Mouse (Mus musculus): ENCODE measurements around the gene Slc25a22. TPM values are rescaled to one million over a fixed set of nuclear protein-coding genes. Genes with fewer than 3 reads are reported as not detected.

Gene Slc25a22
- 69.2 and 77.6 TPM in 2 replicates for polyA plus RNA-seq (2015; fragmentation: Nextera tagmentation; extraction: Ambion mirVana)

DNA sequence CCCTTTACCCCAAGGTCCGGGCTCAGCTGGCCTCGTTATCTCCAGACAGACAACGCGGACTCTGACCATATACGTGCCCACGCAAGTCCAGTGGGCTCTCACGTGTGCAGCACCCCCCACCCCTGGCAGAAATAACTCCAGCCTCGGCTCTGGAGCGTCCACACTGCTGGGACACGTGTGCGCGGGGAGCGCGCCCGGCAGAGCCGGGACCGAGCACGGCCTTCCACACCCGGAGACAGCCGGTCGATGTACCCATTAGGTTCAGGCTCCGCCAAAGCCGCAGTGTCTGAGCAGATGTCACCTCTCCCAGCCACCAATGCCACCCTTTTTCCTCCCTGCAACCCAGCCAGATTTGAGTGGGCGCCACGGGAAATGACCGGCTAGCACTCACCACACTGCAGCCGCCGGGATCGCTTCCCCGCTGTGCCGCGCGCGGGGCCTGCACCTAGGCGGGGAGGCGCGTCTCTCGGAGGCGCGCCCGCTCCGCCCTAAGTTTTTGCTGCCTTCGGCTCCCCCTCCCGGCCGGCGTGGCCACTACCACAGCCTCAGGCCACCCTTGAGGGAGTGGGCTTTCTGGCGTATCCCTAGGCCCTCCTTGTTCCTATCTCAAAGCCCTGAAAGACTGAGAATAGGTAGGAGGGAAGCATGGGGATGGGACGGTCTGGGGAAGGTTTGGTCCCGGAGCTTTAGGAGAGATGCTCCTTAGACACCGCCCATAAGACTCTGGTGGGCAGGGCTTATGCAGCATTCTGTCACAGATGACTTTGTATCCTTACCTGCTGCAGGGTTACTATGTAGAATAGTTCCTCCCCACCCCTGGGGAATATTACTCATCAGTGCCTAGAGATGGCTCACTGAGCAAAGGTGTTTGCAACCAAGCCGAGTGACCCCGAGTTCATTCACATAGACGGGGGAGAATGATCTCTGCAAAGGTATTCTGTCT lies at the start of gene Slc25a22:
TSS of gene Slc25a22 (minus strand) at position 715 of the 943 bp plus-strand sequence.

DNA sequence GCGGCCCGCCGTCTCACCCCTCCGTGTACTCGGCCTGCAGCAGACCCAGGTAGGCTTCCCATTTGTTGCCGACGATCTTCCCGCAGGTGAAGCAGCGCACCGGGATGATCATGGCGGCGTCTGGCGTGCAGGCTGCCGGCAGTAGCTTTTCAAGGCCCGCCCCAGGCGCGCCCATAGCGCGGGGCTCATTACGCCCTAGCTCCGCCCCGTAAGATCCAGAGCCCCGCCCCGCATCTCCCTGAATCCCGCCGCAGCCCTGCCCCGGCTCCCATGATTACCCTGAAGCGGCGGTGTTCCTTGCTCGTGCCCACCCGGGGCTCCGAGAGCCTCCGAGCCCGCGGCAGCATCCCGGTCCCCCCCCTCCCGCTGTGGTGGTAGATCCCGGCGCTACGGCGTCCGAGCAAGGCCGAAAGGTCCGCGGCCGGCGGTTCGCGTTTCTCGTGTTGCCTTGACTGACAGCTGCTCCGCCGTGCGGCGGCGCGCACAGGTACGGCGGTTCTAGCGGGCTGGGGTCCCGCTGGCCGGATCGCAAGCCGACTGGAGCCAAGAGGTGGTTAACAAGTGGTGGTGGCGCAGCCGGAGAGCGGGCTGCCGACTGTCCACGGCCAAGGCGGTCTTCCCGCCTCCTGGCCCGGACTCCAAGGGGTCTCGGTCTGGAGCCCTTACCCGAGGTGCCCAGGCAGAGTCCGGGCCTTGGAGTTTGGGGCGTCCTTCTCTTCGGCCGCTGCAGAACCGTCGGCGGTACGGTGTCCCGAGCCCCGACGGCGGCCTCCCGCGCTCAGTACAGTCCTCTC lies 37.5 kb upstream of the Slc25a22 start, which contains the start of the genes Polr2l and Tspan4:
TSS of gene Polr2l (minus strand) at position 122 of the 794 bp plus-strand sequence.
TSS of gene Tspan4 (plus strand) at position 230 of the 794 bp plus-strand sequence.

GRCm38 (mm10) chr7:141467230-141468030 lies 29.7 kb upstream of the Slc25a22 start, which contains the start of gene Cd151:
Gene Cd151, plus strand, starts transcription at chr7:141467392.

DNA sequence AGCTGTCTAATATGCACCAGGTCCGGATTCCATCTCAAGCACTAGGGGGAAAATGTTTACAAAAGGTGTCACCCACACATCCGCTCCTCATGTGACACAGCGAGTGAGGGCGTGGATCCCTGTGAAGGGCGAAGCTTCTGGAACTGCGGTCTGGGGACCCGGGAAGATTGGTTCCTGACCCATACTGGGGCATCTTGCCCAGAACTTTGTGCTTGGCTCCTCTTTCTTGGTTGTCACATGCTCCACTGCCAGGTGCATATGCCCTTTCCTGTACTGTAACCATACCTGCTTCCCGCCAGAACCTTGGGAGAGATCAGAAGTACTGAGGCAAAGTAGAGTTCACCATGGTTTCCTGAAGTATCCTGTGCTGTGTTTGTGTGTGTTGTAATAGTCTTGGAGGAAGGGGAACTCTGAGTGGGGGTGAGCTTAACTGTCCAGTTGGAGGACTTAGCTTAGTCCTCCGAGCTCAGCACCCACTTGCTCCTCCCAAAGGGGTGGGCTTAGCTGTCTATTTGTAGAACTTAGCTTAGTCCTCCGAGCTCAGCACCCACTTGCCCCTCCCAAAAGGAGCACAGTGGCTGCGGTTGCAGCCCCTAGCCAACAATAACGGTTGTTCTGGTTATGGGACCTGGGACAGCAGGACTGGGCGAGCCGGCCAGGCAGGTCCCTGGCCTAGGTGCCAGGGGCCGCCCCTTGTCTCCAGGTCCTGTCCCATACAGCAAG lies 22.9 kb upstream of the Slc25a22 start, which contains the start of gene Cracr2b:
TSS of gene Cracr2b (plus strand) at position 704 of the 723 bp plus-strand sequence.

GRCm38 (mm10) chr7:141454967-141455551 lies 17.4 kb upstream of the Slc25a22 start, which contains the start of gene Pnpla2:
Gene Pnpla2, plus strand, starts transcription at chr7:141455198.

DNA sequence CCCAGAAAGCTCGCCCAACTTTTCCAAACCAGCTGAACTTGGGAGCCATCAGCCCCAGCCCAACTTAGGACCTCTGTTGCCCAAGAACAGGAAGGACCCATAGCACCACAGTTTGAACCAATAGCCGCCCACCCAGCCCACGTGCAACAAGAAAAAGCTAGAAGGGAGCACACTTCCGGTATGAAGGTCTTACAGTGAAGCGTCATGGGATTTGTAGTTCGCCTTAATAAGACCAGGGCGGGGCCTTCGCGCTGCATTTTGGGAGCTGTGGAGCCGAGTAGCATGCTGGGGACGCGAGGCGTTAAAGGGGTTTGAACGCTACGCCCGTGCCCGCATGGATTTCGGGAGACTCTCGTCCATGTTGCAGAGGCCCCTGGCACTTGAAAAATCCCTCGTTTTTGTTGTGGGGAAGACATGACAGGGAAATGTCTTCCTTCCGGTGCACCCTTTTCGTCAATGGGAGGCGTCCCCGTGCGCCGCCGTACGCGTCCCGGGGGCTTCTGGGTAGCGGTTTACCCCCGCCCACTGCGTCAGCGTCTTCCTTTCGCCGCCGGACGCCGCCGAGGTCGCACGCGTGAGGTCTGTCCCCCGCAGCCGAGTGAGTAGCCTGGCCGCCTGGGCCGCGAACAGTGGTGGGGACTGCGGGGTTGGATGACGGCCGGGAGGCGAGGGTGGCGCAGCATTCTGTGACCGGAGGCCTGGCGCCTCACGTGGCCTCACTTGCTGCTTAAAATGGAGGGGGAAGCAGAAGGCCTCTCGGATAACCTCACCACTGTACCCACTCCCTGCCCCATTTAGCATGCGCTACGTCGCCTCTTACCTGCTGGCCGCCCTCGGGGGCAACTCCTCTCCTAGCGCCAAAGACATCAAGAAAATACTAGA lies 9.7 kb upstream of the Slc25a22 start, which contains the start of gene Rplp2:
TSS of gene Rplp2 (plus strand) at position 261 of the 882 bp plus-strand sequence.

GRCm38 (mm10) chr7:141443828-141444237 lies 6.1 kb upstream of the Slc25a22 start, which contains the start of gene Pidd1:
Gene Pidd1, minus strand, starts transcription at chr7:141444025.

DNA sequence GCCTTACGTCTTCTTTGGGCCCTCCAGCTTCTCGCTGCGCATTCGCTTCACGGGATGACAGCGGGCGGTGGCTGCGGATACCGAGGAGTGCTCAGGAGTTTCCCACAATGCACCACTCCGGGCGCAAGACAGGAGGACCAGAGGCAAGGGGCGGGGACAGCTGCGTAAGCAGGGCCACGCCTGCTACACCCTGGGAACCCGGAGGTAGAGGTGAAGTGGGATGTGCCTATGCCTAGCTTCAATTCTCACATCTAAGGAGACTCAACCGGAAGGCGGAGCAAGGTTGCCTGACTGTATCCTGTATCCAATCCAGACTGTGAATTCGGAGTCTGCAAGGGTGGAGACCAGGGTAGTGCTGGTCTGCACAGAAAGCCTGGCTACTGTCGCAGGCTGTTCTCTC lies 8.4 kb downstream of the Slc25a22 start, which contains the start of gene Cend1:
TSS of gene Cend1 (minus strand) at position 182 of the 400 bp plus-strand sequence.

GRCm38 (mm10) chr7:141413809-141414584 lies 23.7 kb downstream of the Slc25a22 start, which contains the start of gene Gatd1:
Gene Gatd1, minus strand, starts transcription at chr7:141414136.

DNA sequence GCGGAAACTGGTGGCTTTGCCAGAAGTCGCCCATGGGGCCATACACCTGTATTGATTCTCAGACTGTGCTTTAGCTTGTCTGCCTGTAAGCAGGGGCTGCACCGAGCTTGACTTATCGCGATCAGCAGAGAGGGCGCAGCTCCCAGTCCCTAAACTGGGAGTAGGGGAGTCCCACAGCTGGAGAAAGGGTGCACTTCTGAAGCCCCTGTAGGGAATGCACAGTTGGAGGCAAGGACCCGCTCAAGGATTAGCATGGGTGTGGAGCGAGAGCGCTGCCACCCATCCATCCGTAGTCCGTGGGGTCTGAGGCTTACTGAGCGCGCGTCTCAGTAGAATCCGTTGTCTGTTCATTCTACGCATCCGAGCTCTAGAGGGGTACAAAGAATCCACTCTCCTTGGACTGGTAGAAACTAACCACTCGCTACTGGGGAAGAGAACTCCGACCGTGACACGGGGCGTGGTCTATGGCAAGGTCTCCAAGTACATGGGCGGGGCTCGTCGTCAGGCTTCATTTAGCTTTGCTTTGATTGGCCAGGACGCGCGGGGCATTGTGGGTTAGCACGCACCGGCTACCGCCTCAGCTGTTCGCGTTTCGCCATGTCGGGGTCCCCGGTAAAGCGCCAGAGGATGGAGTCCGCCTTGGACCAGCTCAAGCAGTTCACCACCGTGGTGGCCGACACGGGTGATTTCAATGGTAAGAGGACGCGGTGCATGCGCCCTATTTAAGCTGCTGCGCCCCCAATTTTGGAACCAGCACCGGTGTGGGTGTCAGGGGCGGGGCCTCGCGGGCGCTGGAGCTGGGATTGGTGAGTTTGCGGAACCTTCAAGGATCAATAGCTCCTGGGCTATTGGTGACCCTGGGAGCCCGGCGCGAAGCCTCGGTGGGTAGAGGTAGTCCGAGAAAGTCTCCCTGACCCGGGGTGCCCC lies 45.8 kb downstream of the Slc25a22 start, which contains the start of gene Taldo1:
TSS of gene Taldo1 (plus strand) at position 575 of the 927 bp plus-strand sequence.

Other genes starting within 250 kb of the Slc25a22 start
- 234 and 238 TPM in 2 replicates for gene Hras, start 243.9 kb downstream of the Slc25a22 start, polyA plus RNA-seq (2015; fragmentation: Nextera tagmentation; extraction: Ambion mirVana)
- 4.5 and 5.7 TPM in 2 replicates for gene Lrrc56, start 243.7 kb downstream of the Slc25a22 start, polyA plus RNA-seq (2015; fragmentation: Nextera tagmentation; extraction: Ambion mirVana)
- gene Lmntd2, start 223.8 kb downstream of the Slc25a22 start, polyA plus RNA-seq (2015; fragmentation: Nextera tagmentation; extraction: Ambion mirVana) = 0.18 and 0.44 TPM in 2 replicates
- gene Rassf7, start 222.0 kb downstream of the Slc25a22 start, polyA plus RNA-seq (2015; fragmentation: Nextera tagmentation; extraction: Ambion mirVana) = 18.2 and 21.4 TPM in 2 replicates
- gene Phrf1, start 209.1 kb downstream of the Slc25a22 start, polyA plus RNA-seq (2015; fragmentation: Nextera tagmentation; extraction: Ambion mirVana) = 32.1 and 33.6 TPM in 2 replicates
- 4.4 and 5.6 TPM in 2 replicates for gene Irf7, start 171.4 kb downstream of the Slc25a22 start, polyA plus RNA-seq (2015; fragmentation: Nextera tagmentation; extraction: Ambion mirVana)
- gene Cdhr5, start 161.1 kb downstream of the Slc25a22 start, polyA plus RNA-seq (2015; fragmentation: Nextera tagmentation; extraction: Ambion mirVana) = 0.20 TPM in 1 of 2 replicates, not detected in the other
- gene Sct, start 158.8 kb downstream of the Slc25a22 start, polyA plus RNA-seq (2015; fragmentation: Nextera tagmentation; extraction: Ambion mirVana) = 6.4 and 7.7 TPM in 2 replicates
- 0.62 and 1.3 TPM in 2 replicates for gene Drd4, start 145.9 kb downstream of the Slc25a22 start, polyA plus RNA-seq (2015; fragmentation: Nextera tagmentation; extraction: Ambion mirVana)
- gene Deaf1, start 110.2 kb downstream of the Slc25a22 start, polyA plus RNA-seq (2015; fragmentation: Nextera tagmentation; extraction: Ambion mirVana) = 212 and 254 TPM in 2 replicates
- gene Tmem80, start 110.2 kb downstream of the Slc25a22 start, polyA plus RNA-seq (2015; fragmentation: Nextera tagmentation; extraction: Ambion mirVana) = 41.4 and 42.7 TPM in 2 replicates
- gene Eps8l2, start 99.0 kb downstream of the Slc25a22 start, polyA plus RNA-seq (2015; fragmentation: Nextera tagmentation; extraction: Ambion mirVana) = 0.45 and 0.84 TPM in 2 replicates
- 246 and 267 TPM in 2 replicates for gene Taldo1, start 45.7 kb downstream of the Slc25a22 start, polyA plus RNA-seq (2015; fragmentation: Nextera tagmentation; extraction: Ambion mirVana)
- gene Gatd1, start 23.8 kb downstream of the Slc25a22 start, polyA plus RNA-seq (2015; fragmentation: Nextera tagmentation; extraction: Ambion mirVana) = 44.0 and 44.6 TPM in 2 replicates
- gene Cend1, start 8.4 kb downstream of the Slc25a22 start, polyA plus RNA-seq (2015; fragmentation: Nextera tagmentation; extraction: Ambion mirVana) = 255 and 295 TPM in 2 replicates
- gene Pidd1, start 6.1 kb upstream of the Slc25a22 start, polyA plus RNA-seq (2015; fragmentation: Nextera tagmentation; extraction: Ambion mirVana) = 1.2 and 1.4 TPM in 2 replicates
- 775 and 923 TPM in 2 replicates for gene Rplp2, start 9.5 kb upstream of the Slc25a22 start, polyA plus RNA-seq (2015; fragmentation: Nextera tagmentation; extraction: Ambion mirVana)
- gene Pnpla2, start 17.3 kb upstream of the Slc25a22 start, polyA plus RNA-seq (2015; fragmentation: Nextera tagmentation; extraction: Ambion mirVana) = 19.9 and 22.2 TPM in 2 replicates
- 4.9 and 10.1 TPM in 2 replicates for gene Cracr2b, start 23.2 kb upstream of the Slc25a22 start, polyA plus RNA-seq (2015; fragmentation: Nextera tagmentation; extraction: Ambion mirVana)
- gene Cd151, start 29.5 kb upstream of the Slc25a22 start, polyA plus RNA-seq (2015; fragmentation: Nextera tagmentation; extraction: Ambion mirVana) = 18.5 and 18.6 TPM in 2 replicates
- gene Polr2l, start 37.2 kb upstream of the Slc25a22 start, polyA plus RNA-seq (2015; fragmentation: Nextera tagmentation; extraction: Ambion mirVana) = 86.6 and 89.5 TPM in 2 replicates
- 106 TPM in 2 replicates for gene Tspan4, start 37.3 kb upstream of the Slc25a22 start, polyA plus RNA-seq (2015; fragmentation: Nextera tagmentation; extraction: Ambion mirVana)
- 50.4 and 51.1 TPM in 2 replicates for gene Chid1, start 102.0 kb upstream of the Slc25a22 start, polyA plus RNA-seq (2015; fragmentation: Nextera tagmentation; extraction: Ambion mirVana)
- gene Ap2a2, start 124.3 kb upstream of the Slc25a22 start, polyA plus RNA-seq (2015; fragmentation: Nextera tagmentation; extraction: Ambion mirVana) = 88.9 and 101 TPM in 2 replicates
- 0.08 and 0.15 TPM in 2 replicates for gene Muc6, start 217.4 kb upstream of the Slc25a22 start, polyA plus RNA-seq (2015; fragmentation: Nextera tagmentation; extraction: Ambion mirVana)